Mouse (Mus musculus) cerebellum, adult 2 months (tissue): ENCODE measurements around the gene Sema4d. TPM values are rescaled to one million over a fixed set of nuclear protein-coding genes. Genes with fewer than 3 reads are reported as not detected.

ENCODE experiments used
- DNase-seq, 2 experiments: peaks; one replicate each; pipeline ENCODE4 v3.0.0; 2021
- H3K27ac ChIP-seq: fragments of 200-500 bp; 2 replicates; pipeline ENCODE4 v1.5.1; 2012; ENCODE audit warnings: low read length, control low read depth, inconsistent platforms; ENCODE audit not compliant: insufficient read depth
- H3K27me3 ChIP-seq: fragments of 200-500 bp; 2 replicates; pipeline ENCODE4 v1.6.1; 2012; ENCODE audit warnings: inconsistent platforms, mild to moderate bottlenecking, low read length, moderate library complexity; ENCODE audit not compliant: control insufficient read depth, insufficient read depth
- H3K4me1 ChIP-seq: fragments of 200-500 bp; 2 replicates; pipeline ENCODE4 v1.6.1; 2011; ENCODE audit warnings: low read length; ENCODE audit not compliant: control insufficient read depth, insufficient read depth
- H3K4me3 ChIP-seq: fragments of 200-500 bp; replicated peaks from 2 replicates; pipeline ENCODE3; 2011; ENCODE audit warnings: mild to moderate bottlenecking, low read depth, low read length, control low read depth; ENCODE audit not compliant: insufficient read depth
- CTCF ChIP-seq: fragments of 200-500 bp; IDR thresholded peaks from 2 replicates; pipeline ENCODE4 v1.5.1; 2011; ENCODE audit warnings: low read depth, mild to moderate bottlenecking, control low read depth, low read length, moderate library complexity, borderline replicate concordance; ENCODE audit not compliant: insufficient read depth
- POLR2A ChIP-seq: fragments of 200-500 bp; IDR thresholded peaks from 2 replicates; pipeline ENCODE4 v1.6.1; 2011; ENCODE audit warnings: low read length, control low read depth, borderline replicate concordance; ENCODE audit not compliant: insufficient read depth
- WGBS: fragments of 180-500 bp; shearing (Covaris S2); methylation state at CpG from one replicate; pipeline ENCODE4 v1.1.7; 2018; 5-methylcytosine and 5-hydroxymethylcytosine counted together
- polyA plus RNA-seq: library from polyadenylated mRNA; depleted of rRNA; stranded (reverse); fragments of >200 nt; gene quantifications from 2 replicates; pipeline ENCODE4 v1.2.3, GENCODE M21; 2012

The Sema4d gene
- polyA plus RNA-seq, 1 experiment, result 116 TPM

- 69% methylated on average over 5 of the region's 5 CpGs for WGBS
- H3K27me3 ChIP-seq, result no peaks in the 10 kb centered on the region
- no peak for TF ChIP-seq CTCF
- no peak overlapping the region for H3K4me3 ChIP-seq
- H3K27ac ChIP-seq, result no peak overlapping the region
- DNase-seq, result no peak
- H3K4me1 ChIP-seq, result peaks cover 18% of the 10 kb centered on the region
Observed at GRCm38 (mm10) chr13:51723114-51723513, 70.4 kb downstream of the Sema4d start.

DNA sequence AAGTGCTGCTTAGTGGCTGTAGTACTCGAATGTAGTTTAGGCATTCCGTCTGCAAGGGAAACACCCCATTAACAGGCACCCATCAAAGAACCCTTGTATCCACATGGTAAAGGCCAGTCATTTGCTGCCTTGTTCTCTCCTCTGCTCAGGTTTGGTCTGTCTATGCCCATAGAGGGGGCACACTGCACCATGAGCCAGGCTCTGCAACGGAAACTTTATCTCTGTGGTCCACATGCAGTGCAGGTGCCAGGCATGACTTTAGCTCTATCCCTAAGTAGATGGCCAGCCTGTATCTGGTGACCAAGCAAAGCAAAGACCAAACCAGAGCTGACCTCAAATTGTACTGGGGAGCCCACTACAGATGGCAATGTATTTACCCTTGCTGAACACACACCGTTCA lies 73.0 kb downstream of the Sema4d start:
- DNase-seq, result no peak
- peaks cover 14% of the 10 kb centered on the region for H3K4me1 ChIP-seq
- no peak overlapping the region for H3K4me3 ChIP-seq
- no peaks in the 10 kb centered on the region for H3K27me3 ChIP-seq
- 91% methylated on average over 4 of the region's 4 CpGs for WGBS
- TF ChIP-seq POLR2A (no peak), CTCF (no peak)
- H3K27ac ChIP-seq, result no peak overlapping the region

- WGBS, result 88% methylated on average over 3 of the region's 3 CpGs
- H3K27me3 ChIP-seq, result no peaks in the 10 kb centered on the region
- DNase-seq, result no peak
- H3K27ac ChIP-seq, result no peak overlapping the region
- H3K4me3 ChIP-seq, result no peak overlapping the region
- TF ChIP-seq POLR2A (no peak), CTCF (no peak)
- peaks cover 7% of the 10 kb centered on the region; the same call in 1 of the 2 replicates for H3K4me1 ChIP-seq
Observed at GRCm38 (mm10) chr13:51719256-51719655, 74.3 kb downstream of the Sema4d start.

DNA sequence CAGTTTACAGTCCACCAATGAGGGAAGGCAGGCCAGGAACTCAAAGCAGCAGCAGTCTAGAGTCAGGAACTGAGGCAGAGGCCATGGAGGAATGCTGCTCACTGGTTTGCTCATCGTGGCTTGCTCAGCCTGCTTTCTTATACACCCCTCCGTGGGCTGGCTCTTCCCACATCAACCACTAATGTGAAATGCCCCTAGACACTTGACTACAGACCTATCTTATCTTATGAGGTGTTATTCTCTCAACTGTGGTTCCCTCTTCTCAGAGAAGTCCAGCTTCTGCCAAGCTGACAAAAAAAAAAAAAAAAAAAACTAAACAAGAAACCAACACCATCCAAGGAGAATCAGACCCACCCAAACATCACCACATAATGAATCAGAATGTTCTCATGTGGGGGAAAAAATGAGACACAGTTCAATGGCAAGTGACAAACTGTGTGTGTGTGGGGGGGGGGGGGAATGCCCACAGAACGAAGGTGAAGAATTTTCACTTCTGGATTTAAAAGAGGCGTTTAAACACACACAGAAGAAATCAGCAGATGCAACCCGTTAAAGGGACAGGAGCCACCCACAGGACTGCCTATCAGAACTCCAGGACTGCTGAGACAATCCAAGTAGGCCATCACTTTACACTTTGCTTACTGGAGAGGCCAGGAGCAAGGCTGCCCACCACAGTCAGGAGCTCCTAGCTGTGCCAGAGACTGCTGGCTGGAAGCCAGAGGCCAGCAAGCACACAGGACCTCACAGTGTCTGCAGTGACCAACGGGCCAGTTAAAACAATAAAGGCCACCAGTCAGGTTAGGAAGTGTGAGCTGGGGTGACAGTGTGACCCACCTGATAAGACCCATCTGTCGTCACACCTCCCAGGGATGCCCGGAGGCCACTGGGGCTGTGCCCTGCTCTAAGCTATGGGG lies 76.9 kb downstream of the Sema4d start:
- Histone ChIP-seq H3K27me3 (no peaks in the 10 kb centered on the region), H3K4me3 (no peak overlapping the region), H3K27ac (no peak overlapping the region), H3K4me1 (peaks cover 11% of the 10 kb centered on the region)
- DNase-seq, result peak; percentile 66 to 79
- 32% methylated on average over 8 of the region's 8 CpGs for WGBS
- TF ChIP-seq POLR2A (no peak), CTCF (no peak)

- H3K27ac ChIP-seq, result no peak overlapping the region
- no peak for DNase-seq
- peaks cover 10% of the 10 kb centered on the region for H3K4me1 ChIP-seq
- no peaks in the 10 kb centered on the region for H3K27me3 ChIP-seq
- TF ChIP-seq CTCF, result no peak
- 96% methylated on average over 8 of the region's 8 CpGs for WGBS
- H3K4me3 ChIP-seq, result no peak overlapping the region
Observed at GRCm38 (mm10) chr13:51712022-51712421, 81.5 kb downstream of the Sema4d start.

DNA sequence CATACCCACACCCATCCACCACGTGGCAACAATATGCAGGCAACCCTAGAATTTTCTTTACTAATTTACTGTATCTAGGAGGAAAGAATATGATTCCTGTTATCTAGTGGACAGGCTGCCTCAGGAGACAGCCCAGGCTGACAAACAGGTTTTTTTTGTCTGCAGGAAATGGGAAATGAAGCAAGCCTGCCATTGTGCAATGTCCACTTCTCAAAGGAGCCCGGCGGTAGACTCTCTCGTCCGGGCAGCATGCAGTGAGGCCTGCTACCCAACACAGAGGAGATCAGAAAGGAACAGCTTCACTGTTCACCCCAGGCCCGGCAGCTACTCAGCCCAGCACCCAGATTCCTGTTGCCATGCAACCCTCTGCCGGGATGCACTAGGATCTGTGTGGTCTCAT lies 82.8 kb downstream of the Sema4d start:
- 39% methylated on average over 7 of the region's 7 CpGs for WGBS
- DNase-seq, result no peak
- H3K4me1 ChIP-seq, result peaks cover 6% of the 10 kb centered on the region; the same call in 1 of the 2 replicates
- no peak for TF ChIP-seq CTCF
- no peak for TF ChIP-seq POLR2A
- H3K27me3 ChIP-seq, result no peaks in the 10 kb centered on the region
- H3K4me3 ChIP-seq, result no peak overlapping the region
- H3K27ac ChIP-seq, result no peak overlapping the region

GRCm38 (mm10) chr13:51705882-51706854 lies 87.4 kb downstream of the Sema4d start:
- H3K4me3 ChIP-seq, result no peak overlapping the region
- H3K27me3 ChIP-seq, result no peaks in the 10 kb centered on the region
- WGBS, result 85% methylated on average over 22 of the region's 22 CpGs
- no peak overlapping the region for H3K27ac ChIP-seq
- H3K4me1 ChIP-seq, result no peaks in the 10 kb centered on the region
- TF ChIP-seq POLR2A (no peak), CTCF (no peak)
- no peak for DNase-seq
